Mouse (Mus musculus): ENCODE measurements around the gene Exoc4.

Exoc4 gene

DNA sequence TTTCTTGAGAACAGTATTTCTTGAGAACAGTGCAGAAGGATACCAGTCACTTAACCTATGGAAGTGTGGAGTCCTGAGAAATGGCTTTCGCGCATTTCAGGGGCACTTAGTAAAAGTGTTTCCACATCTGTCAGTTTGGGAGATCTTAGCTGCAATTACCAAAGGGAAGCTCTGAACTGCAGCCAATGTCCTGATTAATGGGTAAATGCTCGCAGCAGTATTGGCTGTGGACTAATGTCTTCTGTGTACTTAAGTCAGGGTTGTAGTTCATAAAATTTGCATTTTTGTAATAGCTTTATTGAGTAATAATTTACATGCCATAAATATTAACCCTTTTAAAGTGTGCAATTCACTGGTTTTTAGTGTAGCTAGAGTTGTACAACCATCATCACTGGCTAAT is 709.4 kb downstream of the Exoc4 start:
- DNase-seq: no peak

DNA sequence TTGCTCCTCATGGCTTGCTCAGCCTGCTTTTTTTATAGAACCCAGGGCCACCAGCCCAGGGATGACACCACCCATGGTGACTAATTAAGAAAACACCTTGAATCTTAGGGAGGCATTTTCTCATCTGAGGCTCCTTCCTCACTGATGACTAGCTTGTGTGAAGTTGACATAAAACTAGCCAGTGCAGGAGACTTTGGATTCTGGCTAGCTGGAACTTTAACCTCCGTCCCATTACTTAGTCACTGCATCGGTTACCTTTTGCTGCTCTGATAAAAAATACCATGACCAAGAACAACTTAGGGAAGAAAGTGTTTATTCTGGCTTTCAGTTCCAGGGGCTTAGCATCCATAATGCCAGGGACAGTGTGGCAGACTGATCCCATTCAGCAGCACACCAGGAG is 711.9 kb downstream of the Exoc4 start:
- no peak for DNase-seq

DNA sequence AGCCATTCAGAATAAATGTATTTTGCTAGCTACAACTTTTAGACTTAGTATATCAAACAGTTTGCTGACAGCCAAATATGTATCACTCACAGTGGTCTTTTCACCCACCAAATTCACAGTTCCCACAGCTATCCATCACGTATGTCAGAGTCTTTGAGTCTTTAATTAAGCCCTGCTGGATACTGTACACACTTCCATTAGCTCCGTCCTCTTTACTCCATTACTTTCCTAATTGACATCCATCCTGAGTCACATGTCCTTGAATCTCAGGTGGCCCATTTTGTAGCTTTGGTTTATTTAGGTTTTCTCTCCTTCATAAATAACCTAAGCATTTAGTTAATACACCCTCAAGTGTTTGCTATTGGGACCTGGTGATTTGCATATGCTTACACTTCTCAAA is 714.2 kb downstream of the Exoc4 start:
- no peak for DNase-seq

DNA sequence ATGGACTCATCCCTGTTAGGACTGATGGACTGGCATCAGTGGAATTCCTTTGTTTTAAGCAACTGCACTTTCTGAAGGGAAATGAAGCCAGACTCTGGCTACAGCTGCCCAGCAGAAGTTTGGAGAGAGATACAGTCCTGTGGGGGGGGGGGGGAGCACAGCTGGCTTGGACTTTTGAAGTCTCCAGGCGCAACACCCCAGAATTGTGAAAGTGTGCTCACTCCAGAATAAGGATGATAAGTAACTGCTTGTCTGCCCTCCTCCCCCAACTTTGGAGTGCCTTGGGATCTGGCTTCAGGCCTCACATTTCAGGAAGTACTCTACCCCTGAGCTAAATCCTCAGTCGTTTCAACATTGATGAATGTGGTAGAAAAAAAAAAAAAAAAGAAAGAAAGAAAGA is 716.7 kb downstream of the Exoc4 start:
- no peak for DNase-seq

GRCm38 (mm10) chr6:33968746-33969145 is 719.9 kb downstream of the Exoc4 start:
- no peak for DNase-seq

DNA sequence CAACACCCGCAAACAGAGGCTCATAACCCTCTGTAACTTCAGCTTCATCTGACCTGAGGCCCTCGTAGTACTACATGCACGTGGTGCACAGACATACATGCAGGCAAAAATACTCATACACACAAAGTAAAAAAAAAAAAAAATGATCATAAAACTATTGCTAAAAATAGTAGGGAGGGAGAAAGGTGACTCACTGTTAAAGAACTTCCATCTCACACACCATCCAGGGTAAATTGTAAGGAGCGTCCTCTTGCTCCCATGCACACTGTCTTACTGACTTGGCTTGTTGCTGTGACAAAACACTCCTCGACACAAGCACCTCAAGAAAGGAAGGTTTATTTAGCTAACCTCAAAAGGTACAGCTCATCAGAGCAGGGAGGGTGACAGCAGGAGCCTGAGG is 723.9 kb downstream of the Exoc4 start:
- no peak for DNase-seq

- DNase-seq: no peak
Observed at GRCm38 (mm10) chr6:33976576-33976975, 727.7 kb downstream of the Exoc4 start.

- no peak for DNase-seq
Observed at GRCm38 (mm10) chr6:33977448-33977847, 728.6 kb downstream of the Exoc4 start.

- DNase-seq: no peak
Observed at GRCm38 (mm10) chr6:33977880-33978279, 729.0 kb downstream of the Exoc4 start.

- no peak for DNase-seq
Observed at GRCm38 (mm10) chr6:33982709-33983108, 733.8 kb downstream of the Exoc4 start.

GRCm38 (mm10) chr6:33987132-33987531 is 738.2 kb downstream of the Exoc4 start:
- DNase-seq: no peak

- no peak for DNase-seq
Observed at GRCm38 (mm10) chr6:33992213-33993034, 743.5 kb downstream of the Exoc4 start.

DNA sequence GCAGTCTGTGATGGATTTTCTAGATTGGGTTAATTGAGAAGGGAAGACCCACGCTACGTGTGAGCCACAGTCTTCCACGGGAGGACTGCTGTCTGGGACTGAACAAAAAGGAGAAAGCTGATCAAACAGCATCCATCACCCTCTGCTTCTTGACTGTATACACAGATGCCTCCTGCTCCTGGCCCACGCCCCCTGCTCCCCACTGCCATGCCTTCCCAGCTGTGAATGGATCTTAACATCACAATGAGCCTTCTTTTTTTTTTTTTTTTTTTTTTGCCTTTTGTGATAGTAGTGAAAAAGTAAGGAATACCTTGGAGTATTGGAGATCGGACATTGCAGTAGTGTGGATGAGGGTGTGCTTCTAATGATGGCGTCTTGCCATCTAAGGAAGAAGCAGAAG is 745.0 kb downstream of the Exoc4 start:
- no peak for DNase-seq

DNA sequence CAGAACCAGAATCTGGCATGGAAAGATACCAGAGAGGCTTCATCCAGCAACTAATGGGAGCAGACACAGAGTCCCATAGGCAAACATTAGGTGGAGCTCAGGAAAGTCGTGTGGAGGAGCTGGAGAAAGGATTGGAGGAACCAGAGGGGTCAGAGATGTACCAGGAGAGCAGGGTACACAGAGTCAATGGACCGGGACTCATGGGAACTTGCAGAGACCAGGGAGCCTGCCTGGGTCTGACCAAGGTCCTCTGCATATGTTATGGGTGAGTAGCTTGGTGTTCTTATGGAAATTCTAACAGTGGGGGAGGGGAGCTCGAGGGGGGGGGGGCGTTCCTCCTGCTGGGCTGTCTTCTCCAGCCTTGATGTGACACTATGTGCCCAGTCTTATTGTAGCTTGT is 749.7 kb downstream of the Exoc4 start:
- no peak for DNase-seq

DNA sequence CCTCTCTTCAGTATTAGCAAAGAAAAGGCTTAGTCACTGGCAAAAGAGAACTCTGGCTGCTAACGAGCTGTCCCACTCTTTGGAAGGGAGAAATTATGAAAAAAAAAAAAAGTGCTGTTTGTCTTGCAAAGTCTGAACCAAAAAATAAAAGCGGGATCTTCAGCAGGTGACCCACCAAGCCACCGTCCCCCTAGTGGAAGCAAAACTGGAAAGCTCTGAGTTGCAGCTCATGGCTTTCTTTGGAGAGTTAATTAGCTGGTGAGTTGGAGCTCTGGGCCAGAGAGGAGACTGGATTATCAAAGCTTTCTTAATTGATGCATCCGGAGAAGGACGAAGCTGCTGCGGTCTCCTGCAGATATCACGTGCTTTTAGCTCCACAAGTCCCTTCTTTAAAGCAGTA is 750.6 kb downstream of the Exoc4 start:
- peak; percentile 18 for DNase-seq

GRCm38 (mm10) chr6:34000644-34001043 is 751.8 kb downstream of the Exoc4 start:
- DNase-seq: no peak

GRCm38 (mm10) chr6:34003033-34003432 is 754.1 kb downstream of the Exoc4 start:
- no peak for DNase-seq

- no peak for DNase-seq
Observed at GRCm38 (mm10) chr6:34013469-34013868, 764.6 kb downstream of the Exoc4 start.

Measured in kidney, postnatal 10 days (tissue).